Mouse (Mus musculus) MEL (cell line): ENCODE data around the gene Arhgap24. TPM values are rescaled to one million over a fixed set of nuclear protein-coding genes. Genes with fewer than 3 reads are reported as not detected.

Experiments used
- DNase-seq: peaks from one replicate; pipeline ENCODE4 v3.0.0; 2011; ENCODE audit warnings: low read depth, low spot score
- H3K27ac ChIP-seq: 2 replicates; pipeline ENCODE4 v1.5.1; 2012; ENCODE audit warnings: low read depth, mild to moderate bottlenecking, control low read depth, low read length, moderate library complexity; ENCODE audit not compliant: control insufficient read depth
- H3K27me3 ChIP-seq, 2 experiments: fragments of 150-350 bp in 1 of 2; sonication (generic) in 1 of 2; 2 replicates each; pipeline ENCODE4 v1.6.1; 2012; ENCODE audit warnings: low read length in 2 of 2, mild to moderate bottlenecking in 2 of 2, improper control_type of control experiment in 1 of 2, moderate library complexity in 1 of 2; ENCODE audit not compliant: insufficient read depth in 2 of 2, control insufficient read depth in 1 of 2
- H3K36me3 ChIP-seq, 2 experiments: 2 replicates each; pipeline ENCODE4 v1.6.1; 2012 to 2014; ENCODE audit warnings: low read length in 2 of 2, improper control_type of control experiment in 1 of 2, inconsistent platforms in 1 of 2, mild to moderate bottlenecking in 1 of 2; ENCODE audit not compliant: insufficient read depth in 2 of 2, control insufficient read depth in 1 of 2
- H3K4me1 ChIP-seq, 2 experiments: fragments of 150-350 bp in 1 of 2; sonication (generic) in 1 of 2; 2 replicates each; pipeline ENCODE4 v1.6.1; 2012; ENCODE audit warnings: low read length in 2 of 2, improper control_type of control experiment in 1 of 2, mild to moderate bottlenecking in 1 of 2; ENCODE audit not compliant: insufficient read depth in 2 of 2, control insufficient read depth in 1 of 2
- H3K4me3 ChIP-seq, 2 experiments: fragments of 150-350 bp in 1 of 2; sonication (generic) in 1 of 2; 2 replicates each; pipeline ENCODE4 v1.5.1; 2012; ENCODE audit warnings: low read depth in 2 of 2, low read length in 2 of 2, mild to moderate bottlenecking in 2 of 2, moderate library complexity in 2 of 2, control low read depth in 1 of 2, improper control_type of control experiment in 1 of 2; ENCODE audit not compliant: control insufficient read depth in 1 of 2, insufficient read depth in 1 of 2
- H3K79me2 ChIP-seq: 2 replicates; pipeline ENCODE4 v1.6.1; 2012; ENCODE audit warnings: mild to moderate bottlenecking, low read length, moderate library complexity; ENCODE audit not compliant: control insufficient read depth, poor library complexity, insufficient read depth
- H3K9ac ChIP-seq: 2 replicates; pipeline ENCODE4 v1.6.1; 2012; ENCODE audit warnings: low read depth, mild to moderate bottlenecking, control low read depth, low read length, moderate library complexity; ENCODE audit not compliant: control insufficient read depth, poor library complexity, severe bottlenecking
- H3K9me3 ChIP-seq: fragments of 150-350 bp; sonication (generic); replicated peaks from 2 replicates; pipeline ENCODE4 v1.6.1; 2012; ENCODE audit warnings: mild to moderate bottlenecking, low read length, improper control_type of control experiment, moderate library complexity; ENCODE audit not compliant: insufficient read depth
- CHD2 ChIP-seq: IDR thresholded peaks from 2 replicates; pipeline ENCODE4 v1.6.1; 2011; ENCODE audit warnings: low read length, improper control_type of control experiment
- E2F4 ChIP-seq: IDR thresholded peaks from 2 replicates; pipeline ENCODE4 v1.6.1; 2011; ENCODE audit warnings: low read depth, low read length, improper control_type of control experiment, borderline replicate concordance
- ETS1 ChIP-seq: IDR thresholded peaks from 2 replicates; pipeline ENCODE4 v1.6.1; 2012; ENCODE audit warnings: low read depth, mild to moderate bottlenecking, inconsistent platforms, low read length, improper control_type of control experiment, moderate library complexity
- HCFC1 ChIP-seq: IDR thresholded peaks from 2 replicates; pipeline ENCODE4 v1.6.1; 2012; ENCODE audit warnings: low read depth, mild to moderate bottlenecking, inconsistent platforms, low read length, improper control_type of control experiment, moderate library complexity
- JUND ChIP-seq: IDR thresholded peaks from 2 replicates; pipeline ENCODE4 v1.6.1; 2011; ENCODE audit warnings: low read depth, mild to moderate bottlenecking, improper control_type of control experiment, low read length
- MAFK ChIP-seq: IDR thresholded peaks from 2 replicates; pipeline ENCODE4 v1.6.1; 2011; ENCODE audit warnings: low read depth, mild to moderate bottlenecking, low read length, improper control_type of control experiment, borderline replicate concordance
- MAX ChIP-seq: IDR thresholded peaks from 2 replicates; pipeline ENCODE4 v1.6.1; 2011; ENCODE audit warnings: low read length, improper control_type of control experiment
- MEF2A ChIP-seq: IDR thresholded peaks from 2 replicates; pipeline ENCODE4 v1.6.1; 2014; ENCODE audit warnings: low read depth, mild to moderate bottlenecking, inconsistent platforms, low read length, improper control_type of control experiment; ENCODE audit not compliant: poor library complexity, insufficient replicate concordance, severe bottlenecking; ENCODE audit errors: extremely low read depth
- MXI1 ChIP-seq: IDR thresholded peaks from 2 replicates; pipeline ENCODE4 v1.6.1; 2011; ENCODE audit warnings: mild to moderate bottlenecking, low read depth, low read length, improper control_type of control experiment
- MYB ChIP-seq: IDR thresholded peaks from 2 replicates; pipeline ENCODE4 v1.6.1; 2011; ENCODE audit warnings: mild to moderate bottlenecking, low read depth, low read length, improper control_type of control experiment
- MYC ChIP-seq: IDR thresholded peaks from 2 replicates; pipeline ENCODE4 v1.6.1; 2011; ENCODE audit warnings: low read depth, mild to moderate bottlenecking, low read length, improper control_type of control experiment, moderate library complexity
- NRF1 ChIP-seq: IDR thresholded peaks from 2 replicates; pipeline ENCODE4 v1.6.1; 2014; ENCODE audit warnings: low read depth, mild to moderate bottlenecking, inconsistent platforms, low read length, improper control_type of control experiment, moderate library complexity; ENCODE audit not compliant: poor library complexity, insufficient read depth, severe bottlenecking
- POLR2A ChIP-seq, 2 experiments: IDR thresholded peaks; 2 replicates each; pipeline ENCODE4 v1.6.1; 2011 to 2012; ENCODE audit warnings: low read length in 2 of 2, mild to moderate bottlenecking in 2 of 2, control low read depth in 1 of 2, improper control_type of control experiment in 1 of 2, low read depth in 1 of 2, moderate library complexity in 1 of 2; ENCODE audit not compliant: control insufficient read depth in 1 of 2, insufficient read depth in 1 of 2, poor library complexity in 1 of 2
- TAL1 ChIP-seq: IDR thresholded peaks from 2 replicates; pipeline ENCODE4 v1.6.1; 2012; ENCODE audit warnings: mild to moderate bottlenecking, inconsistent platforms, low read length, moderate library complexity, mixed read lengths
- TCF12 ChIP-seq: IDR thresholded peaks from 2 replicates; pipeline ENCODE4 v1.6.1; 2014; ENCODE audit warnings: low read depth, mild to moderate bottlenecking, inconsistent platforms, low read length, improper control_type of control experiment, moderate library complexity
- UBTF ChIP-seq: IDR thresholded peaks from 2 replicates; pipeline ENCODE4 v1.6.1; 2012; ENCODE audit warnings: low read depth, mild to moderate bottlenecking, inconsistent platforms, low read length, improper control_type of control experiment, moderate library complexity, borderline replicate concordance; ENCODE audit not compliant: insufficient read depth
- USF2 ChIP-seq, 2 experiments: IDR thresholded peaks; 2 replicates each; pipeline ENCODE4 v1.6.1; 2011 to 2012; ENCODE audit warnings: improper control_type of control experiment in 2 of 2, low read length in 2 of 2, borderline replicate concordance in 1 of 2, inconsistent platforms in 1 of 2, low read depth in 1 of 2, mild to moderate bottlenecking in 1 of 2; ENCODE audit not compliant: insufficient read depth in 1 of 2
- ZMIZ1 ChIP-seq: IDR thresholded peaks from 2 replicates; pipeline ENCODE4 v1.6.1; 2012; ENCODE audit warnings: low read depth, mild to moderate bottlenecking, inconsistent platforms, low read length, improper control_type of control experiment, moderate library complexity
- polyA plus RNA-seq, 2 experiments: library from polyadenylated mRNA; stranded (reverse) in 1 of 2; unstranded in 1 of 2; fragments of >175 nt in 1 of 2; fragments of >200 nt in 1 of 2; gene quantifications; 2 replicates each; pipeline versions ENCODE4 v1.2.1 to v1.2.4; 2012; ENCODE audit warnings: low replicate concordance in 2 of 2, low read depth in 1 of 2; ENCODE audit not compliant: insufficient read length in 2 of 2, insufficient read depth in 1 of 2, missing spikeins in 1 of 2
- total RNA-seq: library from RNA; depleted of rRNA; stranded (reverse); fragments of 300-350 nt; gene quantifications from 2 replicates; pipeline ENCODE4 v1.2.3, GENCODE M21; 2012

The Arhgap24 gene
- total and polyA plus RNA-seq, 3 experiments, result not detected

DNA sequence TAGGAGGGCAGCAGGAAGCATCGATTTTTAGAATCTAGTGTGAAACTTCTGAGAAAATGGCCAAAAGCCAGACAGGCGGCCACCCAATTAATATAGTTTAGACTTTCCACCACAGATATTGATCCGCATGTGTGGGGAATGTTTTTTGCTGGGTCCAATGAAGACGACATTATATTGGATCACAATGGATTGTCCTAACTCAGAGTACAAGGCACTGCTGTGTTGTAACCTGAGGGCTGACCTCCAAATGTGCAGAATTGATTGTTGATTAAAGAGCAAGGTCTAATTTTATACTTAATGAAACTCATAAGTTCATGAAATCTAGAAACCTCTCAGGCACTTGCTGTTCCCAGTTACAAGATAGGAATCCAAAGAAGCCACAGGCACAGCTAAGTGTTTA lies 74.8 kb downstream of the Arhgap24 start:
- H3K9ac ChIP-seq, result no peak overlapping the region
- TF ChIP-seq MYB, result no peak
- no peak for TF ChIP-seq MXI1
- no peak for TF ChIP-seq POLR2A (IDR thresholded peaks at IDR 0.05; ENCODE audit: control insufficient read depth in 1 of 2, insufficient read depth in 1 of 2, low read depth in 1 of 2, low read length in 2 of 2, poor library complexity in 1 of 2)
- TF ChIP-seq MAFK, result no peak
- no peak for TF ChIP-seq TAL1
- TF ChIP-seq TCF12, result no peak
- no peak for TF ChIP-seq ETS1
- no peak for TF ChIP-seq MAX
- no peak for TF ChIP-seq E2F4
- no peak for TF ChIP-seq JUND
- TF ChIP-seq UBTF, result no peak
- TF ChIP-seq HCFC1, result no peak
- TF ChIP-seq, all 39 proteins: peak for 0
- H3K79me2 ChIP-seq, result no peaks in the 10 kb centered on the region
- H3K9me3 ChIP-seq, result no peaks in the 10 kb centered on the region
- no peak for DNase-seq
- no peaks in the 10 kb centered on the region for H3K36me3 ChIP-seq
- H3K27ac ChIP-seq, result no peak overlapping the region
- no peaks in the 10 kb centered on the region for H3K4me1 ChIP-seq
- H3K27me3 ChIP-seq, result no peaks in the 10 kb centered on the region
- H3K4me3 ChIP-seq, result no peak overlapping the region

- Histone ChIP-seq H3K9ac (no peak overlapping the region), H3K36me3 (no peaks in the 10 kb centered on the region), H3K9me3 (no peaks in the 10 kb centered on the region), H3K27ac (no peak overlapping the region), H3K79me2 (no peaks in the 10 kb centered on the region), H3K4me3 (no peak overlapping the region), H3K27me3 (no peaks in the 10 kb centered on the region), H3K4me1 (no peaks in the 10 kb centered on the region)
- DNase-seq, result no peak
- no peak for TF ChIP-seq MAFK
- TF ChIP-seq ZMIZ1, result no peak
- TF ChIP-seq NRF1, result no peak
- TF ChIP-seq MYC, result no peak
- no peak for TF ChIP-seq MEF2A
- no peak for TF ChIP-seq MYB
- no peak for TF ChIP-seq HCFC1
- TF ChIP-seq UBTF, result no peak
- no peak for TF ChIP-seq USF2 (IDR thresholded peaks at IDR 0.05; ENCODE audit: borderline replicate concordance in 1 of 2, insufficient read depth in 1 of 2, low read depth in 1 of 2, low read length in 2 of 2)
- no peak for TF ChIP-seq CHD2
- no peak for TF ChIP-seq TCF12
Observed at GRCm38 (mm10) chr5:102560270-102560669, 79.1 kb downstream of the Arhgap24 start.
